Mouse (Mus musculus): Measurements from ENCODE around the gene AI464131.

- TF ChIP-seq CTCF (IDR thresholded peaks at IDR 0.05; ENCODE audit: extremely low read depth, insufficient read depth, insufficient read length, insufficient replicate concordance) (no peak), POLR2A (IDR thresholded peaks at IDR 0.05; ENCODE audit: low read depth, low read length) (no peak)
Observed at GRCm38 (mm10) chr4:41507998-41508397, 5.1 kb upstream of the AI464131 start.

All from spleen, adult 2 months (tissue).